Mouse (Mus musculus) forebrain, embryonic 14.5 days (tissue): ENCODE measurements at regions not wholly inside any gene's neighbourhood (a gene's known extent, or its start where the extent isn't known, plus 50 kb on each side); places are given as distances from the start of the nearest gene placed in this dataset.
"Not testable (repeated sequence)": the region's sequence is repeated elsewhere in the genome, so short reads cannot be mapped to it uniquely, and the experiment has no call there.

Experiments used
- ATAC-seq: fragments of 200-750 bp; cut with Nextera tagmentation; 2 replicates; pipeline ENCODE4 v1.8.0; 2017; ENCODE audit warnings: mild to moderate bottlenecking, moderate library complexity
- DNase-seq: peaks from one replicate; pipeline ENCODE4 v3.0.0-alpha.2; 2015; ENCODE audit warnings: low spot score
- H3K27ac ChIP-seq: fragments of 300-500 bp; sonication (generic); 2 replicates; pipeline ENCODE4 v1.5.1; 2014; ENCODE audit warnings: low read depth, mild to moderate bottlenecking, control low read depth, low read length, moderate library complexity
- H3K27me3 ChIP-seq: fragments of 300-500 bp; sonication (generic); replicated peaks from 2 replicates; pipeline ENCODE4 v1.6.1; 2014; ENCODE audit warnings: low read length, control low read depth, mixed read lengths; ENCODE audit not compliant: control insufficient read depth, insufficient read depth
- H3K36me3 ChIP-seq: fragments of 300-500 bp; sonication (generic); 2 replicates; pipeline ENCODE4 v1.6.1; 2014; ENCODE audit warnings: low read length, control low read depth; ENCODE audit not compliant: control insufficient read depth, insufficient read depth
- H3K4me1 ChIP-seq: fragments of 300-500 bp; sonication (generic); 2 replicates; pipeline ENCODE4 v1.6.1; 2014; ENCODE audit warnings: antibody characterized with exemption, low read length, control low read depth; ENCODE audit not compliant: control insufficient read depth, insufficient read depth
- H3K4me2 ChIP-seq: fragments of 300-500 bp; sonication (generic); 2 replicates; pipeline ENCODE4 v1.6.1; 2014; ENCODE audit warnings: mild to moderate bottlenecking, control low read depth, low read length
- H3K4me3 ChIP-seq: fragments of 300-500 bp; sonication (generic); 2 replicates; pipeline ENCODE4 v1.5.1; 2014; ENCODE audit warnings: low read depth, low read length, control low read depth
- H3K9ac ChIP-seq: fragments of 300-500 bp; sonication (generic); 2 replicates; pipeline ENCODE4 v1.6.1; 2014; ENCODE audit warnings: mild to moderate bottlenecking, low read length, control low read depth, moderate library complexity
- H3K9me3 ChIP-seq: fragments of 300-500 bp; sonication (generic); replicated peaks from 2 replicates; pipeline ENCODE4 v1.6.1; 2016; ENCODE audit warnings: low read length, control low read depth, mixed read lengths; ENCODE audit not compliant: control insufficient read depth
- WGBS: fragments of 180-500 bp; shearing (Covaris S2); extraction: QIAGEN DNeasy Blood & Tissue Kit; methylation state at CpG from one replicate; pipeline ENCODE4 v1.1.7; 2014; 5-methylcytosine and 5-hydroxymethylcytosine counted together

GRCm38 (mm10) chr16:50029711-50030110, 229.4 kb downstream of the Cd47 start:
- H3K9ac ChIP-seq: no peak overlapping the region
- ATAC-seq (no peak), DNase-seq (no peak)
- H3K27ac ChIP-seq: no peak overlapping the region
- no peaks in the 10 kb centered on the region for H3K27me3 ChIP-seq
- no peak overlapping the region for H3K4me3 ChIP-seq
- H3K9me3 ChIP-seq: no peaks in the 10 kb centered on the region
- H3K4me2 ChIP-seq: no peak overlapping the region
- no peaks in the 10 kb centered on the region for H3K36me3 ChIP-seq
- WGBS: 82% methylated on average over 1 of the region's 1 CpGs
- H3K4me1 ChIP-seq: peaks cover 7% of the 10 kb centered on the region; the same call in 1 of the 2 replicates

GRCm38 (mm10) chr16:50030355-50030754, 230.0 kb downstream of the Cd47 start:
- not testable (repeated sequence) for H3K36me3 ChIP-seq, H3K4me2 ChIP-seq

GRCm38 (mm10) chr16:50030905-50031369, 230.6 kb downstream of the Cd47 start:
- ATAC-seq: no peak
- Histone ChIP-seq H3K4me1 (peaks cover 10% of the 10 kb centered on the region; the same call in 1 of the 2 replicates), H3K9me3 (no peaks in the 10 kb centered on the region), H3K9ac (no peak overlapping the region), H3K36me3 (no peaks in the 10 kb centered on the region), H3K27ac (no peak overlapping the region), H3K4me2 (no peak overlapping the region), H3K4me3 (no peak overlapping the region), H3K27me3 (no peaks in the 10 kb centered on the region)
- no peak for DNase-seq
- 83% methylated on average over 2 of the region's 2 CpGs for WGBS

More at GRCm38 (mm10) chr16:50030355-50030754, 230.0 kb downstream of the Cd47 start:
- H3K9ac ChIP-seq, H3K4me3 ChIP-seq, DNase-seq, H3K27me3 ChIP-seq, H3K9me3 ChIP-seq, H3K4me1 ChIP-seq, ATAC-seq, H3K27ac ChIP-seq: not testable (repeated sequence)

GRCm38 (mm10) chr16:50032798-50033197, 232.5 kb downstream of the Cd47 start:
- Histone ChIP-seq H3K36me3 (no peaks in the 10 kb centered on the region), H3K4me1 (0 out of 2 replicates have a peak, but pooled peaks cover 2% of the 10 kb centered on the region), H3K27me3 (no peaks in the 10 kb centered on the region), H3K4me3 (no peak overlapping the region), H3K9ac (no peak overlapping the region), H3K4me2 (no peak overlapping the region), H3K27ac (no peak overlapping the region), H3K9me3 (no peaks in the 10 kb centered on the region)
- DNase-seq: no peak
- ATAC-seq: no peak
- WGBS: 85% methylated on average over 2 of the region's 2 CpGs

- no peak overlapping the region for H3K4me2 ChIP-seq
- no peak overlapping the region for H3K27ac ChIP-seq
- H3K9ac ChIP-seq: no peak overlapping the region
- ATAC-seq (no peak), DNase-seq (no peak)
- H3K4me3 ChIP-seq: no peak overlapping the region
- 47% methylated on average over 5 of the region's 5 CpGs for WGBS
- no peaks in the 10 kb centered on the region for H3K27me3 ChIP-seq
- no peaks in the 10 kb centered on the region for H3K9me3 ChIP-seq
- H3K36me3 ChIP-seq: no peaks in the 10 kb centered on the region
- H3K4me1 ChIP-seq: 0 out of 2 replicates have a peak, but pooled peaks cover 2% of the 10 kb centered on the region
Observed at GRCm38 (mm10) chr16:50036296-50036734, 236.0 kb downstream of the Cd47 start.

- Histone ChIP-seq H3K4me2 (no peak overlapping the region), H3K4me3 (no peak overlapping the region), H3K27ac (no peak overlapping the region), H3K4me1 (no peaks in the 10 kb centered on the region), H3K36me3 (no peaks in the 10 kb centered on the region), H3K9me3 (no peaks in the 10 kb centered on the region), H3K27me3 (no peaks in the 10 kb centered on the region), H3K9ac (no peak overlapping the region)
- no peak for DNase-seq
- WGBS: 50% methylated on average over 1 of the region's 1 CpGs
- ATAC-seq: no peak
Observed at GRCm38 (mm10) chr16:50044103-50044502, 243.8 kb downstream of the Cd47 start.

- ATAC-seq (peak; percentile 90), DNase-seq (peak; percentile 83)
- no peaks in the 10 kb centered on the region for H3K27me3 ChIP-seq
- H3K4me2 ChIP-seq: peak overlapping the region; percentile 58
- no peaks in the 10 kb centered on the region for H3K9me3 ChIP-seq
- H3K4me1 ChIP-seq: no peaks in the 10 kb centered on the region
- H3K4me3 ChIP-seq: peak overlapping the region; percentile 32
- H3K27ac ChIP-seq: no peak overlapping the region
- H3K9ac ChIP-seq: peak overlapping the region; percentile 49
- no peaks in the 10 kb centered on the region for H3K36me3 ChIP-seq
- 7% methylated on average over 32 of the region's 32 CpGs for WGBS
Observed at GRCm38 (mm10) chr16:50045552-50046547, 245.5 kb downstream of the Cd47 start.

- no peaks in the 10 kb centered on the region for H3K27me3 ChIP-seq
- H3K9me3 ChIP-seq: no peaks in the 10 kb centered on the region
- ATAC-seq (no peak), DNase-seq (no peak)
- 91% methylated on average over 4 of the region's 4 CpGs for WGBS
- H3K9ac ChIP-seq: no peak overlapping the region
- H3K36me3 ChIP-seq: no peaks in the 10 kb centered on the region
- no peak overlapping the region for H3K27ac ChIP-seq
- no peak overlapping the region for H3K4me2 ChIP-seq
- H3K4me1 ChIP-seq: no peaks in the 10 kb centered on the region
- no peak overlapping the region for H3K4me3 ChIP-seq
Observed at GRCm38 (mm10) chr16:50063540-50063939, 263.2 kb downstream of the Cd47 start.
